Mouse (Mus musculus): ENCODE data around the gene Col4a6. TPM values are rescaled to one million over a fixed set of nuclear protein-coding genes. Genes with fewer than 3 reads are reported as not detected.

Col4a6 gene
- total and polyA plus RNA-seq, 2 experiments from 2014 or later = 1.4 to 4.5 TPM

DNA sequence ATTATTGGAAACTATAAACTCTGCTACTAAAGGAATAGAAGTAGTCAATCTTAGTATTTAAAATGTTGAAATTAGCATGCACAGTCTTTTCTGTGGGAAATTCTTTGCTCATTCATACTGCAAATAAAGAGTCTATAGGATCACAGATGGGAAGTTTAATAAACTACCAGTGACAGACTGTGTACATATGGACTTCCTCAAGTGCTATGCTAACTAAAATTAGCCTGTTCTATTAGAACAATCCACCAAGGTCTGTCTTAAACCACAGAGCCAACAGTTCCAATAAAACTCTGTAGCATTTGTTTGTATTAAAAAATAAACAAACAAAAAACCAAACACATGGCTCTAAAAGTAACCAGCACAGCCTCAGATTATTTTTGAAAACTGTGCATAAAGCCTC lies 278.8 kb downstream of the Col4a6 start:
- Histone ChIP-seq H3K9me3 (ENCODE audit: low read length) (no peaks in the 10 kb centered on the region), H3K4me3 (ENCODE audit: low read depth, low read length) (no peak overlapping the region), H3K4me1 (ENCODE audit: insufficient read depth) (no peaks in the 10 kb centered on the region), H3K4me2 (ENCODE audit: low read depth) (no peak overlapping the region), H3K27me3 (ENCODE audit: insufficient read depth, low read length) (no peaks in the 10 kb centered on the region; the same call in 1 of the 2 replicates), H3K36me3 (ENCODE audit: insufficient read depth) (no peaks in the 10 kb centered on the region), H3K27ac (ENCODE audit: low read depth, low read length) (no peak overlapping the region), H3K9ac (no peak overlapping the region)
- ATAC-seq (no peak), DNase-seq (no peak)
- TF ChIP-seq CTCF (IDR thresholded peaks at IDR 0.05; ENCODE audit: low read depth) = no peak

- TF ChIP-seq CTCF (IDR thresholded peaks at IDR 0.05; ENCODE audit: low read depth) = peak; percentile 67
- no peaks in the 10 kb centered on the region for H3K4me1 ChIP-seq (ENCODE audit: insufficient read depth)
- WGBS = 38% methylated on average over 7 of the region's 7 CpGs
- DNase-seq (peak; percentile 66), ATAC-seq (no peak)
- no peak overlapping the region for H3K27ac ChIP-seq (ENCODE audit: low read depth, low read length)
- no peak overlapping the region for H3K9ac ChIP-seq
- no peaks in the 10 kb centered on the region for H3K36me3 ChIP-seq (ENCODE audit: insufficient read depth)
- H3K9me3 ChIP-seq (ENCODE audit: low read length) = no peaks in the 10 kb centered on the region
- no peak overlapping the region for H3K4me2 ChIP-seq (ENCODE audit: low read depth)
- H3K27me3 ChIP-seq (ENCODE audit: insufficient read depth, low read length) = no peaks in the 10 kb centered on the region
- no peak overlapping the region for H3K4me3 ChIP-seq (ENCODE audit: low read depth, low read length)
Observed at GRCm38 (mm10) chrX:141175353-141175752, 298.5 kb downstream of the Col4a6 start.

DNA sequence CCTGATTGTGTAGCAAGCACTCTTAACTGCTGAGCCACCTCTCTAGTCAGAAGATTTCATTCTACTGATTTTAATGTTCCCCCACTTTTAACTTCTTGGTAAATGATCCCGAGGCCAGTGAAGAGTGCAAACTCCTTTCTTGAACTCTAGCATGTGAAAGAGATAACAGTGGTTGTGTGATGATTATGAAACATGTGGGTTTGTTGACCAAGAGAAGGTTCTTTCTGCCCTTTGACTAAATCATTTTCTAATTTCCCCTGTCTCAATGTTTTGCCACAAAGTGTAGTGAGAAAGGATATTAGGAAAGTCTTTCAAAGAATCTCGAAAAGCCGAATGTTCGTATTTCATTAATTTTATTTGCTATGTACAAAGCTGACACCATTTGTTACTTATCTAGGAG lies 308.8 kb downstream of the Col4a6 start:
- DNase-seq (no peak), ATAC-seq (no peak)
- no peaks in the 10 kb centered on the region for H3K4me1 ChIP-seq (ENCODE audit: insufficient read depth)
- H3K9me3 ChIP-seq (ENCODE audit: low read length) = no peaks in the 10 kb centered on the region
- no peak overlapping the region for H3K4me3 ChIP-seq (ENCODE audit: low read depth, low read length)
- 89% methylated on average over 4 of the region's 4 CpGs for WGBS
- H3K4me2 ChIP-seq (ENCODE audit: low read depth) = no peak overlapping the region
- no peaks in the 10 kb centered on the region for H3K27me3 ChIP-seq (ENCODE audit: insufficient read depth, low read length)
- H3K27ac ChIP-seq (ENCODE audit: low read depth, low read length) = no peak overlapping the region
- H3K9ac ChIP-seq = no peak overlapping the region
- H3K36me3 ChIP-seq (ENCODE audit: insufficient read depth) = 0 out of 2 replicates have a peak, but pooled peaks cover 2% of the 10 kb centered on the region
- no peak for TF ChIP-seq CTCF (IDR thresholded peaks at IDR 0.05; ENCODE audit: low read depth)

DNA sequence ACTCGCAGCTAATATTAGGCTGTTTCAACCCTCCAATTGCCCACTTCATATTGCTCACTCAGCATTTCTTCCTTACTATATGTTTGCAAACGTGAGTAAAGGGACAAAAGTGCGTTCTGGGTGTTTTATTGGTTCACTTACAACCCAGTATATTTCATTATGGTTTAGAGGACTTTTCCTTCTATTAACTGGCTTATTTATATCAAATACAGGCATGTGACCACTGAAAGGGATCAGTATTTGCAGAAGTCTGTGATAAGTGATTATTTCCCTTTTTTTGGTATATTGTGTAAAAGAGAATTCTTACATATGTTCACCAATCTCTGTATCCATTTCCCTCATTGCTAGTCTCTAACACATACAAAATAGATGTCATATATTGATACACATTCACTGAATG lies 313.5 kb downstream of the Col4a6 start:
- Histone ChIP-seq H3K27ac (ENCODE audit: low read depth, low read length) (no peak overlapping the region), H3K9ac (no peak overlapping the region), H3K4me1 (ENCODE audit: insufficient read depth) (no peaks in the 10 kb centered on the region), H3K9me3 (ENCODE audit: low read length) (no peaks in the 10 kb centered on the region), H3K4me2 (ENCODE audit: low read depth) (no peak overlapping the region), H3K36me3 (ENCODE audit: insufficient read depth) (0 out of 2 replicates have a peak, but pooled peaks cover 2% of the 10 kb centered on the region), H3K27me3 (ENCODE audit: insufficient read depth, low read length) (no peaks in the 10 kb centered on the region), H3K4me3 (ENCODE audit: low read depth, low read length) (no peak overlapping the region)
- no peak for TF ChIP-seq CTCF (IDR thresholded peaks at IDR 0.05; ENCODE audit: low read depth)
- 66% methylated on average over 3 of the region's 3 CpGs for WGBS
- DNase-seq (no peak), ATAC-seq (no peak)

DNA sequence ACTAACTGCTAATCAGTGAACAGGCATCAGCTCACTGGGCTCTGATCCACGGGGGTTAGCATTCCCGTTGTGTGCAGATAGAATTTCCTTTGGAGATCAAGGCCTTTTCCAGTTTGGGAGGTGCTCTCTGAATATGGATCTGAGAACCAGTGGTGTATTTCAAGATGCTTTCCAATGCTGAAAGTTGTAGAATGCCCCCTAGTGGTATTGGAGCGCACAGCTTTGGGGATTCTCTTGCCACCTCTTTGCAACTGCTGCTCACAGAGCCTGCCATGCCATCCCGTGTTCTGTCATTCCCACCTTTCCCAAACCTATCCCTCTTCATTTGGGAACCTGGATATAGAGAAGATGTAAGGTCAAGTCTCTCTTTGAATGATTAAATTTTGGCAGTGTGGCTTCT lies 315.7 kb downstream of the Col4a6 start:
- no peak overlapping the region for H3K4me2 ChIP-seq (ENCODE audit: low read depth)
- no peak overlapping the region for H3K4me3 ChIP-seq (ENCODE audit: low read depth, low read length)
- no peaks in the 10 kb centered on the region for H3K27me3 ChIP-seq (ENCODE audit: insufficient read depth, low read length)
- 0 out of 2 replicates have a peak, but pooled peaks cover 2% of the 10 kb centered on the region for H3K36me3 ChIP-seq (ENCODE audit: insufficient read depth)
- DNase-seq (peak; percentile 4), ATAC-seq (no peak)
- no peaks in the 10 kb centered on the region for H3K4me1 ChIP-seq (ENCODE audit: insufficient read depth)
- H3K9me3 ChIP-seq (ENCODE audit: low read length) = no peaks in the 10 kb centered on the region
- no peak overlapping the region for H3K9ac ChIP-seq
- 46% methylated on average over 4 of the region's 4 CpGs for WGBS
- H3K27ac ChIP-seq (ENCODE audit: low read depth, low read length) = no peak overlapping the region
- peak; percentile 50 for TF ChIP-seq CTCF (IDR thresholded peaks at IDR 0.05; ENCODE audit: low read depth)

DNA sequence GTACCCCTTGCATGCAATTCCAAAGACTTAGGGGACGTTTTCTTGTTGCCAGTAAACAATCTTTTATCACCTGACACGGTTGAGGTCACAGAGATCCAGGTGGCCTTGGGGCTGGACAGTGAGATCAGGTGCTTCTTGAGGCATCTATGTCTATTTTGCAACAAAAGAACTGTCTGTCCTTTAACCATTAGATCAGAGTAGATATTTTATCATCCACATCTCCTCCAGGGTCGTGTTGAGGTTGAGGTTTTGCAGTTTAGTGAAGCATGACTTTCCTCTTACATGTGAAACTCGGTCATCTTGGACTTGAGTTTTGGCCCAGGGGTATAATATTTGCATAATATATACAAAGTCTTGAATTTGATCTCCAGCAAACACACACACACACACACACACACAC lies 316.2 kb downstream of the Col4a6 start:
- WGBS = 55% methylated on average over 4 of the region's 4 CpGs

GRCm38 (mm10) chrX:141156696-141157095 lies 317.2 kb downstream of the Col4a6 start:
- 25% methylated on average over 2 of the region's 2 CpGs for WGBS
- Histone ChIP-seq H3K36me3 (ENCODE audit: insufficient read depth) (no peaks in the 10 kb centered on the region), H3K4me2 (ENCODE audit: low read depth) (no peak overlapping the region), H3K9me3 (ENCODE audit: low read length) (no peaks in the 10 kb centered on the region), H3K4me1 (ENCODE audit: insufficient read depth) (no peaks in the 10 kb centered on the region), H3K9ac (no peak overlapping the region), H3K27ac (ENCODE audit: low read depth, low read length) (no peak overlapping the region), H3K27me3 (ENCODE audit: insufficient read depth, low read length) (no peaks in the 10 kb centered on the region), H3K4me3 (ENCODE audit: low read depth, low read length) (no peak overlapping the region)
- peak; percentile 51 for TF ChIP-seq CTCF (IDR thresholded peaks at IDR 0.05; ENCODE audit: low read depth)
- DNase-seq (peak; percentile 17), ATAC-seq (peak; percentile 50; the same call in 1 of the 2 replicates)

More for the DNA sequence above, 316.2 kb downstream of the Col4a6 start:
- ATAC-seq = no peak
- Histone ChIP-seq H3K4me1 (ENCODE audit: insufficient read depth) (no peaks in the 10 kb centered on the region), H3K27me3 (ENCODE audit: insufficient read depth, low read length) (no peaks in the 10 kb centered on the region), H3K27ac (ENCODE audit: low read depth, low read length) (no peak overlapping the region), H3K4me3 (ENCODE audit: low read depth, low read length) (no peak overlapping the region), H3K9ac (no peak overlapping the region), H3K36me3 (ENCODE audit: insufficient read depth) (no peaks in the 10 kb centered on the region), H3K4me2 (ENCODE audit: low read depth) (no peak overlapping the region), H3K9me3 (ENCODE audit: low read length) (no peaks in the 10 kb centered on the region)
- DNase-seq = no peak
- no peak for TF ChIP-seq CTCF (IDR thresholded peaks at IDR 0.05; ENCODE audit: low read depth)

- no peak for TF ChIP-seq CTCF (IDR thresholded peaks at IDR 0.05; ENCODE audit: low read depth)
- Histone ChIP-seq H3K9ac (no peak overlapping the region), H3K4me1 (ENCODE audit: insufficient read depth) (no peaks in the 10 kb centered on the region), H3K27ac (ENCODE audit: low read depth, low read length) (no peak overlapping the region), H3K4me3 (ENCODE audit: low read depth, low read length) (no peak overlapping the region), H3K27me3 (ENCODE audit: insufficient read depth, low read length) (no peaks in the 10 kb centered on the region), H3K4me2 (ENCODE audit: low read depth) (no peak overlapping the region), H3K9me3 (ENCODE audit: low read length) (no peaks in the 10 kb centered on the region), H3K36me3 (ENCODE audit: insufficient read depth) (no peaks in the 10 kb centered on the region)
- ATAC-seq (no peak), DNase-seq (no peak)
Observed at GRCm38 (mm10) chrX:141151182-141151581, 322.7 kb downstream of the Col4a6 start.
